Mouse (Mus musculus): ENCODE results near the gene Gm14569.

DNA sequence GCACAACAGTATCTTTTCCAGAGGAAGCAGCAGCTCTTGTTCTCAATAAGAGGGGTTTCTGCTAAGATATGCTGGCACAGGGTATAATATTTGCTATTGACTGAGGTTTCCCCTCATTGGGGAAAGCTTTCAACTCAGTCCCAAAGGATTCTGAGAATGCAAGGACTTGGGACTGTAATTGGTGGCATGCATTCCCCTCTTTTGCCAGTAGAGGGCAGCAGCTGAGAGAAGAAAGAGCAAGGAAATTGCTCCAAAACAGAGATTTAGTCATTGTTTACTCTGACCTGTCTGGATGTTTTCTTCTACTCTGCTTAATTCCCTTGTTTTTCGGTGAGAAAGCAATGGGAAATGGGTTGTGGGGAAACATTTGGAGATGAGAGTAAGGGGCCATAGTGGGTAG, 35.6 kb downstream of the Gm14569 start:
- TF ChIP-seq CTCF (IDR thresholded peaks at IDR 0.05; ENCODE audit: control insufficient read depth, insufficient read depth, insufficient replicate concordance, low read depth, low read length) (no peak), POLR2A (IDR thresholded peaks at IDR 0.05; ENCODE audit: control insufficient read depth, low read depth, low read length) (no peak)

All from testis, adult 2 months (tissue).